Mouse (Mus musculus): ENCODE data around the gene Serinc3.
"Not testable (repeated sequence)": the region's sequence is repeated elsewhere in the genome, so short reads cannot be mapped to it uniquely, and the experiment has no call there.

Gene Serinc3

GRCm38 (mm10) chr2:163663930-163664329 lies 19.0 kb upstream of the Serinc3 start:
- no peak for DNase-seq (ENCODE audit: extremely low read depth, low read depth, low spot score)

GRCm38 (mm10) chr2:163662698-163663221 lies 17.8 kb upstream of the Serinc3 start:
- no peak for DNase-seq (ENCODE audit: extremely low read depth, low read depth, low spot score)

- no peak for DNase-seq (ENCODE audit: extremely low read depth, low read depth, low spot score)
Measured at GRCm38 (mm10) chr2:163662076-163662475, 17.1 kb upstream of the Serinc3 start.

GRCm38 (mm10) chr2:163661371-163661850 lies 16.5 kb upstream of the Serinc3 start:
- no peak for DNase-seq (ENCODE audit: extremely low read depth, low read depth, low spot score)

GRCm38 (mm10) chr2:163660103-163660701 lies 15.3 kb upstream of the Serinc3 start:
- DNase-seq (ENCODE audit: extremely low read depth, low read depth, low spot score) = no peak

- DNase-seq (ENCODE audit: extremely low read depth, low read depth, low spot score) = no peak
Measured at GRCm38 (mm10) chr2:163659431-163659830, 14.5 kb upstream of the Serinc3 start.

GRCm38 (mm10) chr2:163658941-163659340 lies 14.0 kb upstream of the Serinc3 start:
- no peak for DNase-seq (ENCODE audit: extremely low read depth, low read depth, low spot score)

GRCm38 (mm10) chr2:163657975-163658886 lies 13.3 kb upstream of the Serinc3 start, which contains the start of gene Pkig:
TSS of gene Pkig (plus strand) at chr2:163658386.
- DNase-seq (ENCODE audit: extremely low read depth, low read depth, low spot score) = no peak

- no peak for DNase-seq (ENCODE audit: extremely low read depth, low read depth, low spot score)
Measured at GRCm38 (mm10) chr2:163657486-163657885, 12.6 kb upstream of the Serinc3 start.

GRCm38 (mm10) chr2:163655699-163656098 lies 10.8 kb upstream of the Serinc3 start:
- not testable (repeated sequence) for DNase-seq (ENCODE audit: extremely low read depth, low read depth, low spot score)

- no peak for DNase-seq (ENCODE audit: extremely low read depth, low read depth, low spot score)
Measured at GRCm38 (mm10) chr2:163646461-163647080, 1.6 kb upstream of the Serinc3 start.

- no peak for DNase-seq (ENCODE audit: extremely low read depth, low read depth, low spot score)
Measured at GRCm38 (mm10) chr2:163645700-163646460, 949 bp upstream of the Serinc3 start.

GRCm38 (mm10) chr2:163644047-163644446 lies 884 bp downstream of the Serinc3 start:
- no peak for DNase-seq (ENCODE audit: extremely low read depth, low read depth, low spot score)

GRCm38 (mm10) chr2:163643576-163643971 lies 1.4 kb downstream of the Serinc3 start:
- no peak for DNase-seq (ENCODE audit: extremely low read depth, low read depth, low spot score)

- DNase-seq (ENCODE audit: extremely low read depth, low read depth, low spot score) = peak; percentile 79
Measured at GRCm38 (mm10) chr2:163642685-163643575, 2.0 kb downstream of the Serinc3 start.

- DNase-seq (ENCODE audit: extremely low read depth, low read depth, low spot score) = no peak
Measured at GRCm38 (mm10) chr2:163641681-163642080, 3.2 kb downstream of the Serinc3 start.

- DNase-seq (ENCODE audit: extremely low read depth, low read depth, low spot score) = no peak
Measured at GRCm38 (mm10) chr2:163640493-163640892, 4.4 kb downstream of the Serinc3 start.

- DNase-seq (ENCODE audit: extremely low read depth, low read depth, low spot score) = no peak
Measured at GRCm38 (mm10) chr2:163637655-163638266, 7.2 kb downstream of the Serinc3 start.

- no peak for DNase-seq (ENCODE audit: extremely low read depth, low read depth, low spot score)
Measured at GRCm38 (mm10) chr2:163636057-163636456, 8.9 kb downstream of the Serinc3 start.

Measured in fat pad, adult 2 months (tissue).